Mouse (Mus musculus) small intestine, adult 2 months (tissue): ENCODE results near the gene Pttg1. TPM values are rescaled to one million over a fixed set of nuclear protein-coding genes. Genes with fewer than 3 reads are reported as not detected.

Experiments used
- H3K27ac ChIP-seq: fragments of 200-500 bp; 2 replicates; pipeline ENCODE4 v1.5.1; 2012; ENCODE audit warnings: low read depth, low read length, control low read depth, inconsistent platforms; ENCODE audit not compliant: insufficient read depth
- H3K27me3 ChIP-seq: fragments of 200-500 bp; 2 replicates; pipeline ENCODE4 v1.6.1; 2012; ENCODE audit warnings: mild to moderate bottlenecking, moderate library complexity, low read length, inconsistent platforms; ENCODE audit not compliant: control insufficient read depth, insufficient read depth
- H3K36me3 ChIP-seq: fragments of 200-500 bp; 2 replicates; pipeline ENCODE4 v1.6.1; 2012; ENCODE audit warnings: mild to moderate bottlenecking, low read length, control low read depth, inconsistent platforms; ENCODE audit not compliant: control insufficient read depth, insufficient read depth
- H3K4me1 ChIP-seq: fragments of 200-500 bp; 2 replicates; pipeline ENCODE4 v1.6.1; 2012; ENCODE audit warnings: low read length, inconsistent platforms, mixed read lengths; ENCODE audit not compliant: control insufficient read depth, insufficient read depth, insufficient read length
- H3K4me3 ChIP-seq: fragments of 200-500 bp; 2 replicates; pipeline ENCODE4 v1.5.1; 2012; ENCODE audit warnings: low read depth, mild to moderate bottlenecking, control low read depth, inconsistent platforms, low read length, moderate library complexity
- CTCF ChIP-seq: fragments of 200-500 bp; IDR thresholded peaks from 2 replicates; pipeline ENCODE4 v1.5.1; 2012; ENCODE audit warnings: low read depth, mild to moderate bottlenecking, control low read depth, inconsistent platforms, low read length, moderate library complexity, mixed read lengths; ENCODE audit not compliant: insufficient replicate concordance, insufficient read length; ENCODE audit errors: extremely low read depth
- POLR2A ChIP-seq: fragments of 200-500 bp; IDR thresholded peaks from 2 replicates; pipeline ENCODE4 v1.6.1; 2012; ENCODE audit warnings: low read depth, mild to moderate bottlenecking, control low read depth, inconsistent platforms, low read length, moderate library complexity
- WGBS: fragments of 180-500 bp; shearing (Covaris S2); methylation state at CpG from one replicate; pipeline ENCODE4 v1.1.7; 2018; 5-methylcytosine and 5-hydroxymethylcytosine counted together
- polyA plus RNA-seq: library from polyadenylated mRNA; depleted of rRNA; stranded (reverse); fragments of >200 nt; gene quantifications from 2 replicates; pipeline ENCODE4 v1.2.3, GENCODE M21; 2012

Pttg1 gene
- polyA plus RNA-seq, 1 experiment, result 7.5 TPM

DNA sequence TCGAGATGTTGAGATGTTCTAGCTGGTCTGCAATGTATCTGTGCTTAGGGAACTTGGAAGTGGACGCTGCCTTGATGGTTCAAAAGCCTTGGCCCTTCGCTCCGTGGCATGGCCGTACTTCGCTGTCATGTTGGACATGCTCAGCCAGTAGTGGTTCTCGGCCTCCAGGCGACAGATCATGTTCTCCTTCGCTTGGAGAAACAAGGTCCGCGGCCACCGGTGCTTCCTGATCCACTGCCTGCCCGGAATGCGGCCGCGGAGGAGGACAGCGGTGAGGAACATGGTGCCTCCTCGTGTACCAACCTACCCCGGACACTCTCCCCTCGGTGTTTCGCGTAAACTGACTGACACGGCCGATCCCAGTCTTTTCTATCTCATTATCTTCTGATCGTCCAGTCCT lies 37.2 kb upstream of the Pttg1 start:
- H3K27ac ChIP-seq, result no peak overlapping the region
- TF ChIP-seq POLR2A, result no peak
- TF ChIP-seq CTCF, result no peak
- H3K36me3 ChIP-seq, result no peaks in the 10 kb centered on the region
- H3K4me3 ChIP-seq, result no peak overlapping the region
- 93% methylated on average over 25 of the region's 25 CpGs for WGBS
- H3K27me3 ChIP-seq, result no peaks in the 10 kb centered on the region
- no peaks in the 10 kb centered on the region for H3K4me1 ChIP-seq

DNA sequence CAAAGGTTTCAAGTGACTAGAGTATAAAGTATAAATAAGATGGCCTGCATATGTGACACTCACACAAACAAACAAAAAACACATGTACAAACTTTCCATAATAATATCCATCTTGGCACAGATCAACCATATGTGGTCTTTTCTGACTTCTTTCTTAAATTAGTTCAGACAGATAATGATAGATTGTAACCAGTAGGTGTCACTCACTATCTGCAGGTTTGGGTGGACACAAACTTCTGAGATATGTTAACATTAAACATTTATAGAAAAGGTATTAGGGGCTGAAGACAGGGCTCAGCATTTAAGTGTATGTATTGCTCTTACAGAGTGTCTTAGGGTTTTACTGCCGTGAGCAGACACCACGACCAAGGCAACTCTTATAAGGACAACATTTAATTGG lies 26.2 kb upstream of the Pttg1 start:
- TF ChIP-seq POLR2A (no peak), CTCF (no peak)
- no peak overlapping the region for H3K4me3 ChIP-seq

DNA sequence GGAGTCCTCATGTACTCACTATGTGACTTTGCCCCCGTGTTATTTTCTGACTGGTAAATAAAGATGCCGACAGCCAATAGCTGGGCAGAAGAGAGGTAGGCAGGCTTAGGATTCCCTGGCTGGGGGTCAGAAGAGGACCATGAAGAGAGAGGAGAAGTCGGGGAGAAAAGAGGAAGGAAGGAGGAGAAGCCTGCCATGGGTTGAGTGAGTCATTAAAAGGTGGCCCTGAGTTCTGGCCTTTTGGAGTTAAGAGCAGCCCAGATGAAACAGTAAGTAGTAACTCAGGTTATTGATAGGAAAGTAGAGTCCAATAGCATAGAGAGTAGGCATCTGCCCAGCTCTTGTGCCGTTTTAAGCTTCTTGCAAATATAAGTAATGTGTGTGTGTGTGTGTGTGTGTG lies 25.3 kb upstream of the Pttg1 start:
- Histone ChIP-seq H3K36me3 (peaks cover 10% of the 10 kb centered on the region), H3K27me3 (no peaks in the 10 kb centered on the region), H3K4me1 (no peaks in the 10 kb centered on the region), H3K27ac (no peak overlapping the region), H3K4me3 (no peak overlapping the region)
- TF ChIP-seq CTCF (no peak), POLR2A (no peak)
- WGBS, result 43% methylated on average over 4 of the region's 4 CpGs

More for the DNA sequence above, 26.2 kb upstream of the Pttg1 start:
- Histone ChIP-seq H3K4me1 (no peaks in the 10 kb centered on the region), H3K36me3 (peaks cover 3% of the 10 kb centered on the region; the same call in 1 of the 2 replicates), H3K27me3 (no peaks in the 10 kb centered on the region), H3K27ac (no peak overlapping the region)
- WGBS, result 58% methylated on average over 2 of the region's 2 CpGs

DNA sequence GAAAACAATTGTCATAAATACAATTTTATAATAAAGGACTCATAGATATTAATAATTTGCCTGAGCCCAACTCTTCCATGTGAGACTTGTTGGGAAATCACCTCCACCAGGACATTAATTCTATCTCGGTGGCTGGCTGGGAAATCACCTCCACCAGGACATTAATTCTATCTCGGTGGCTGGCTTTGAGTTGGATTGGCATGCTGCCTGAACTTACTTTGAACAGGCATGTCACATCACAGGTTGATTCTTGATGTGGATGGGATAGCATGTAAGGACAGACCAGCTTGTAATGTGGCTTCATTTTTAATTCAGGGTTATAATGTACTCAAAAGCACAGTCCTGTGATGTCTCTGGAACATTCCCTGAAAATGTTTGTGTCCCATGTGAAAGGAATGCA lies 23.9 kb upstream of the Pttg1 start:
- Histone ChIP-seq H3K27me3 (no peaks in the 10 kb centered on the region), H3K4me1 (no peaks in the 10 kb centered on the region), H3K4me3 (no peak overlapping the region), H3K36me3 (peaks cover 23% of the 10 kb centered on the region), H3K27ac (no peak overlapping the region)
- WGBS, result 65% methylated on average over 2 of the region's 2 CpGs
- TF ChIP-seq CTCF (no peak), POLR2A (no peak)

DNA sequence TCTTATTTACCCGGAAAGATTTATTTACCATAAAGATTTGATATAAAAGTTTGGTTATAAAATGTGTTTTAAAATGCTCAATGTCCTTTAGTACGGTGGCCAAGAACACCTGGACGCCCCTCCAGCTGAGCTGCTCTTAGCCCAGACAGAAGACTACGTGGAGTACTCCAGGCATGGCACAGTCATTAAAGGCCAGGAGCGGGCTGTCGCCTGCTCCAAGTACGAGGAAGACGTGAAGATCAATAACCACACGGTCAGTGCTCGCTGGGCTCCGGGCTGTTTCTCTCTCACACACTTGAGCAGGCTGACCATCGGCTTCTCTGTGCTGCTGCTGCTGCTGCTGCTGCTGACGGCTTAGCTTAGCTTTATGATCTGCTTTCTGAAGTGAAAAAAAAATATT lies 17.1 kb upstream of the Pttg1 start:
- 90% methylated on average over 13 of the region's 13 CpGs for WGBS
- Histone ChIP-seq H3K4me1 (no peaks in the 10 kb centered on the region), H3K27ac (no peak overlapping the region), H3K36me3 (peaks cover 83% of the 10 kb centered on the region), H3K27me3 (no peaks in the 10 kb centered on the region), H3K4me3 (no peak overlapping the region)
- TF ChIP-seq POLR2A (no peak), CTCF (no peak)

DNA sequence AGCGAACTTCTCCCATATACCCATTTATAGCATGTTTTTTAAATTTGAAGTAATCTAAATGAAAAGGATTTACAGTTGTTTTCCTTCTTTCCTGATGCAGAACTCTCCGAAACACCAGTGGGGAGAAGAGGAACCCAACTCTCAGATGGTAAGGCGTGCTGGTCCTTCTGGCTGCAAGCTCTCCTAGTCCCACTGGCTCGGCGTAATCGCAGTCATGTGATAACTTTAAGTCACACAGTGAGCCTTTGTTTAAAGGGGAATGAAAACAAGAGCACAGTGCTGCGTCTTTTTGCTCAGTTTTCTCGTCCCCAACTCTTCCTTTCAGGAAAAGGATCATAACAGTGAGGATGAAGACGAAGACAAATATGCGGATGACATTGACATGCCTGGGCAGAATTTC lies 15.1 kb upstream of the Pttg1 start:
- Histone ChIP-seq H3K4me1 (no peaks in the 10 kb centered on the region), H3K27me3 (no peaks in the 10 kb centered on the region), H3K27ac (no peak overlapping the region), H3K36me3 (peaks cover 81% of the 10 kb centered on the region), H3K4me3 (no peak overlapping the region)
- 93% methylated on average over 10 of the region's 10 CpGs for WGBS
- TF ChIP-seq CTCF, result no peak
- no peak for TF ChIP-seq POLR2A

DNA sequence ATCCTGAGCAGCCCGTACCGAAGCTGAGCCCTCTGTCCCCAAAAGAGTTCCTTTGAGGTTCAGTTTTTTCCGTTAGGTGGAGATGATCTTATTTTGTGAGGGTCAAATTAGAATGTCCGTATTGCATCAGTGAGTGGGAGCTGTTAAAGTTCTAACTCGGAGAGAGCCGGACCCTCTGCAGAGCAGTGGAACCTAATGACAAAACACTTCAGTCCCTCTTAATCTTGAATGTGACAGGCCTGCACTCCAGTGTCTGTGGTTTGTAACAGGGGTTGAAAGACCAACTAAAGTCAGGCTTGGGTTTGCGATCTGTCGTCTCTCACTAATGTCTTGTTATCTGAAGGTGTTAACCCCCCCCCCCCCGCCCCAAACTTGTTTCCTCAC lies 8.0 kb upstream of the Pttg1 start:
- Histone ChIP-seq H3K27ac (no peak overlapping the region), H3K36me3 (peaks cover 15% of the 10 kb centered on the region), H3K27me3 (no peaks in the 10 kb centered on the region), H3K4me1 (peaks cover 6% of the 10 kb centered on the region; the same call in 1 of the 2 replicates), H3K4me3 (peak overlapping the region; percentile 85)
- WGBS, result 3% methylated on average over 9 of the region's 9 CpGs
- no peak for TF ChIP-seq CTCF
- no peak for TF ChIP-seq POLR2A
